Mouse (Mus musculus) limb, embryonic 11.5 days (tissue): ENCODE data around the gene Prkd2. TPM values are rescaled to one million over a fixed set of nuclear protein-coding genes. Genes with fewer than 3 reads are reported as not detected.
A peak's percentile ranks its signal among the peaks of the same experiment; 100 is the strongest.

ENCODE experiments used
- ATAC-seq: fragments of 200-750 bp; cut with Nextera tagmentation; 2 replicates; pipeline ENCODE4 v1.8.0; 2017; ENCODE audit warnings: low read depth; ENCODE audit not compliant: insufficient number of reproducible peaks, low FRiP score, low TSS enrichment
- DNase-seq: peaks from one replicate; pipeline ENCODE4 v3.0.0-alpha.2; 2015; ENCODE audit warnings: low spot score
- H3K27ac ChIP-seq: fragments of 300-500 bp; sonication (generic); replicated peaks from 2 replicates; pipeline ENCODE4 v1.5.1; 2014; ENCODE audit warnings: low read depth, mild to moderate bottlenecking, low read length
- H3K27me3 ChIP-seq: fragments of 300-500 bp; sonication (generic); 2 replicates; pipeline ENCODE4 v1.6.1; 2014; ENCODE audit warnings: mild to moderate bottlenecking, low read length, mixed read lengths; ENCODE audit not compliant: control insufficient read depth, insufficient read depth
- H3K36me3 ChIP-seq: fragments of 300-500 bp; sonication (generic); 2 replicates; pipeline ENCODE4 v1.6.1; 2014; ENCODE audit warnings: mild to moderate bottlenecking, low read length, moderate library complexity, mixed read lengths; ENCODE audit not compliant: control insufficient read depth, insufficient read depth
- H3K4me1 ChIP-seq: fragments of 300-500 bp; sonication (generic); 2 replicates; pipeline ENCODE4 v1.6.1; 2014; ENCODE audit warnings: low read length, mixed read lengths; ENCODE audit not compliant: control insufficient read depth, insufficient read depth
- H3K4me2 ChIP-seq: fragments of 300-500 bp; sonication (generic); 2 replicates; pipeline ENCODE4 v1.6.1; 2014; ENCODE audit warnings: low read depth, mild to moderate bottlenecking, moderate library complexity; ENCODE audit not compliant: severe bottlenecking
- H3K4me3 ChIP-seq: fragments of 300-500 bp; sonication (generic); 2 replicates; pipeline ENCODE4 v1.5.1; 2014; ENCODE audit warnings: low read depth, low read length
- H3K9ac ChIP-seq: fragments of 300-500 bp; sonication (generic); 2 replicates; pipeline ENCODE4 v1.6.1; 2014; ENCODE audit warnings: mild to moderate bottlenecking, low read length
- H3K9me3 ChIP-seq: fragments of 300-500 bp; sonication (generic); 2 replicates; pipeline ENCODE4 v1.6.1; 2016; ENCODE audit warnings: low read length; ENCODE audit not compliant: control insufficient read depth
- WGBS: fragments of 180-500 bp; shearing (Covaris S2); extraction: QIAGEN DNeasy Blood & Tissue Kit; methylation state at CpG from one replicate; pipeline ENCODE4 v1.1.7; 2014; 5-methylcytosine and 5-hydroxymethylcytosine counted together
- polyA plus RNA-seq: library from polyadenylated mRNA; unstranded; fragments of >200 nt; fragmentation: Nextera tagmentation; extraction: Ambion mirVana; gene quantifications from 2 replicates; pipeline ENCODE4 v1.2.1, GENCODE M21; 2014

The Prkd2 gene
- polyA plus RNA-seq, 1 experiment from 2014 or later = 16.6 TPM

DNA sequence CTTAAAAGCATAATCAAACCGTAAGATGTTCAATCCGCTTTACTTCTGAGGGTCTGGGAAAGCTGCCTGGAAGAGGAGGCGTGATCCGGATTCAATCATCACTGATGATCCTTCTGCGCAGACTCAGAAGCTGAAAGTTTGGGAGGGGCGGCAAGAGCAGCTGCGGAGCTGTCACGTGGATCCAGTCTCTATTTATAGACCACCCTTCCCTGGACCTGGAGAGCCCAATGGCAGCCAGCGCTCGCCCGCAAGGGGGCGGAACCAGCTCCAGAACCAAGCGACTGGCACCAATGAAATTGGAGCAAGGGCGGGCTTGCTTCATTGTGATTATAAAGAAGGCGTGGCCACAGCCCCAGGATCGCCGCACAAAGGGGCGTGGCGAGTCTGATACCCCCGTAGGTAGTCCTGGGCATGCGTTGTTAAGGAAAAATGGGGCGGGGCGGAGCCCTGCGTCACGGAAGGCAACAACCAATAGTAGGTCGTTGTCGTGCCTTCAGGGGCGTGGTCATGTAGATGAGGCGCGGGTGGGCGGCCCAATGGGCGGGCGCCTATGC lies 32.1 kb downstream of the Prkd2 start:
- H3K9me3 ChIP-seq = no peaks in the 10 kb centered on the region
- ATAC-seq = peak; percentile 93
- WGBS = under 1% methylated on average over 33 of the region's 33 CpGs
- peak overlapping the region; percentile 95 for H3K4me3 ChIP-seq
- peaks cover 10% of the 10 kb centered on the region for H3K4me1 ChIP-seq
- peaks cover 4% of the 10 kb centered on the region; the same call in 1 of the 2 replicates for H3K36me3 ChIP-seq
- H3K27me3 ChIP-seq = no peaks in the 10 kb centered on the region
- peak overlapping the region; percentile 71 for H3K4me2 ChIP-seq
- H3K9ac ChIP-seq = peak overlapping the region; percentile 44; the same call in 1 of the 2 replicates
- DNase-seq = peak; percentile 100
- H3K27ac ChIP-seq = peak overlapping the region; percentile 85

DNA sequence AGATGAGACGGTGACA lies 32.4 kb downstream of the Prkd2 start, which contains the start of gene Dact3:
TSS of gene Dact3 (plus strand) at position 8 of the 16 bp plus-strand sequence.
- peak within 1 kb of the TSS; percentile 95 for H3K4me3 ChIP-seq
- H3K27ac ChIP-seq = peak within 1 kb of the TSS; percentile 89
- WGBS = 8% methylated on average over 1 of the region's 1 CpGs
- H3K4me2 ChIP-seq = peak within 1 kb of the TSS; percentile 71
- peaks cover 4% of the 10 kb centered on the region; the same call in 1 of the 2 replicates for H3K36me3 ChIP-seq
- DNase-seq (no peak), ATAC-seq (no peak)
- peak within 1 kb of the TSS; percentile 70 for H3K9ac ChIP-seq
- no peaks in the 10 kb centered on the region for H3K27me3 ChIP-seq
- peaks cover 13% of the 10 kb centered on the region for H3K4me1 ChIP-seq
- no peaks in the 10 kb centered on the region for H3K9me3 ChIP-seq

DNA sequence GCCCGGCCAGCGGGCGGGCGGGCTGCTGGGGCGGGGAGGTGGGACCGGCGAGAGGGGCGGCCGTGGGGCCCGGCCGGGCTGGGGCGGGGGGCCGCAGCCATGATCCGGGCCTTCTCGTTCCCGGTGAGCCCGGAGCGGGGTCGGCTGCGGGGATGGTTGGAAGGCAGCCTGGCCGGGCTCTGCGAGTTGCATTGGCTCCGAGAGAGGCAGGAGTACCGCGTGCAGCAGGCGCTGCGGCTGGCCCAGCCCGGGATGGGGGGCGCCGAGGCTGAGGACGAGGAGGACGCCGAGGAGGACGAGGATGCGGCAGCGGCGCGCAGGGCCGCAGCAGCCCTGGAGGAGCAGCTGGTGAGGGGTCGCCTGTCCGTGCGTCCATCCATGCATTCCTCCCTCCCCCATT lies 32.6 kb downstream of the Prkd2 start:
- Histone ChIP-seq H3K4me3 (peak overlapping the region; percentile 95), H3K36me3 (peaks cover 4% of the 10 kb centered on the region; the same call in 1 of the 2 replicates), H3K4me2 (peak overlapping the region; percentile 71), H3K9me3 (no peaks in the 10 kb centered on the region), H3K27ac (peak overlapping the region; percentile 89), H3K4me1 (peaks cover 15% of the 10 kb centered on the region), H3K27me3 (no peaks in the 10 kb centered on the region), H3K9ac (peak overlapping the region; percentile 70)
- DNase-seq = no peak
- WGBS = under 1% methylated on average over 42 of the region's 42 CpGs
- ATAC-seq = no peak

DNA sequence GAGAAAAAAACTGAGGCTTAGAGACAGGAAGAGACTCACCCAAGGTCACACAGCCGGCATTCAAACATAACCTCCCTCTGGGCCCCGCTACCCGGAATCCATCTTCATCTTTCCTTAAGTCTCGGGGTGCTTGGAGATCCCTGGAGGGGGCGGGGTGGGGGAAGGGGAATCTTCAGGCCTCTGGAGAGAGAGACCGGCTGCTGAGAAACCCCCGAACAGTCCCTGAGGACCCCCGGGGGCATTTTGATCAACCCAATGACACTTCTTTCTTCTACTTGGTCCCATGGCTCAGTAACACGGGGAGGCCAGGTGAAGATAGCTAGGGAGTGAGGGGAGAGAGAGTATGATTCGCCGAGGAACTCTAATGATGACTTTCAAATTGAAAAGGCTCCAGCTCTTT lies 33.3 kb downstream of the Prkd2 start:
- Histone ChIP-seq H3K4me3 (peak overlapping the region; percentile 95), H3K36me3 (peaks cover 4% of the 10 kb centered on the region; the same call in 1 of the 2 replicates), H3K4me1 (peaks cover 22% of the 10 kb centered on the region), H3K9me3 (no peaks in the 10 kb centered on the region), H3K9ac (peak overlapping the region; percentile 70), H3K4me2 (peak overlapping the region; percentile 71), H3K27ac (peak overlapping the region; percentile 89), H3K27me3 (no peaks in the 10 kb centered on the region)
- 2% methylated on average over 11 of the region's 11 CpGs for WGBS
- DNase-seq (peak; percentile 49), ATAC-seq (no peak)

DNA sequence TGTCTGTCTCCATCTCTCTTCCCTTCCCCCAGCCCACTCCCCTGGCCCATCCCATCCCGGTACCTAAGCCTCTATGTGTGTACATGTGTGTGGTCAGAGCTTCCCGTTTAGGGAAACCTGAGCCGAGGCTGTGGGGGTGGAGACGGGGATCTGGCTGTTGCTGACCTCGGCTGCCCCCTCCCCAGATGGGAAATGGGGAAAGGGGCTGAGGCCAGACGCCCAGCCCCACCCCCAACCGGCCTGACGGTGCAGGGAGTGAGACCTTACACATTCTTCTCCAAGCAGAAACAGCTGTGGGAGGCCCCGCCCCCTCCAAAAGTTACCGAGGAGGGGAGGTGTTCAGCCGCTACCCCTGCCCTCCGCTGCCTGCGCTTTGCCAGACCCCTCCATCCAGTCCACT lies 33.9 kb downstream of the Prkd2 start:
- WGBS = 1% methylated on average over 13 of the region's 13 CpGs
- peak; percentile 77 for ATAC-seq
- peaks cover 23% of the 10 kb centered on the region for H3K4me1 ChIP-seq

DNA sequence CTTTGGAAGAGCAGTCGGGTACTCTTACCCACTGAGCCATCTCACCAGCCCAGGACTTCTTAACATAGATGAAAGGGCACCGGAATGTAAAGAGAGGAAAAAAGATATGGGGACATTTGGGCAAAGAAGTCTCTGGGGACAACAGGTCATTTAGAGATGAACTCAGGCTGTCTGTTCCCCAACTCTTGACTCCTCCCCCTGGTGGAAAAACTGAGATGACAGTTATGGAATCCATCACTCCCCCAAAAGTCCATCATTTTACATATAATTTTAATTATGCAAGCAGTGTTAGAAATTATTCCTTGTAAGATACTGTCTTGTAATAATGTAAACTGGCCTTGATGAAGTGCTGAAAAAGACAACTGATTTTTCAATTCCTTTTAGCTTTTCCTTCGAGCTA lies 35.0 kb downstream of the Prkd2 start:
- ATAC-seq (no peak), DNase-seq (no peak)
- H3K36me3 ChIP-seq = peaks cover 11% of the 10 kb centered on the region; the same call in 1 of the 2 replicates
- no peak overlapping the region; the same call in 1 of the 2 replicates for H3K27ac ChIP-seq
- H3K9ac ChIP-seq = no peak overlapping the region
- H3K9me3 ChIP-seq = no peaks in the 10 kb centered on the region; the same call in 1 of the 2 replicates
- no peak overlapping the region for H3K4me2 ChIP-seq
- H3K27me3 ChIP-seq = no peaks in the 10 kb centered on the region
- peaks cover 23% of the 10 kb centered on the region for H3K4me1 ChIP-seq
- 84% methylated on average over 3 of the region's 3 CpGs for WGBS
- no peak overlapping the region for H3K4me3 ChIP-seq

More for the DNA sequence above, 33.9 kb downstream of the Prkd2 start:
- DNase-seq = peak; percentile 98
- Histone ChIP-seq H3K27ac (peak overlapping the region; percentile 89), H3K9me3 (no peaks in the 10 kb centered on the region), H3K4me2 (peak overlapping the region; percentile 71), H3K9ac (peak overlapping the region; percentile 70), H3K4me3 (peak overlapping the region; percentile 95), H3K36me3 (peaks cover 10% of the 10 kb centered on the region; the same call in 1 of the 2 replicates), H3K27me3 (no peaks in the 10 kb centered on the region)

DNA sequence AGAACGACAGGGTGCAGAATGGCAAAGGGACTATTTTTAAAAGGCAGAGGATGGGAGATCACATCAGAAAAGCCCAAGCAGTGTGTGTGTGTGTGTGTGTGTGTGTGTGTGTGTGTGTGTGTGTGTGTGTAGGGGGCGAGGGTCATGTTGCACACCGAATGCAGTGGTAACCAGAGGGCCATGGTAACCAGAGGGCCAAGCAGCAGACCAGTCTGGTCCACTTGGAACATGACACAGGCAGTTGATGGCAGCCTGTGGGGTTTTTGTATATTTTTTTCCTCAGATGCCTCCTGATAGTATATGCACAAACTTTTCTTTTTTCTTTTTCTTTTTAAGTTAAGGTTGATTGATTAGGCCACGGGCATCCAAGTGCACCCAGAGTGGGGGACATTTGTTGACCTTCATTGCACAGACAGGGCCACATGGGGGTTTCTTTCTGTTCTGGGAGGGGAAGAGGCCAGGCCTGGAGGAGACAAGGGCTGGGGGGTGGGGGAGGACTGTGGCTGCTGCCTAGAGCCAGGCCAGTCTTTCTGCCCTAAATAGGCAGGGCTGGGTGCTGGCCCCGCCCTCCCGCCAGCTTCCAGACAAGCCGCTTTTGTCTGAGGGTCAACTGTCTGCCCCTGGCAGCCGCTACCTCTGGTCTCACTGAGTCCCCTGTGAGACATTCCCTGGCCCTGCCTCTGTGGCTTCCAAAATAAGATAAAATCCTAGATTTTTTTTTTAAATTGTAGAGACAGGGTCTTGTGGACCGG lies 37.3 kb downstream of the Prkd2 start:
- Histone ChIP-seq H3K27ac (peak overlapping the region; percentile 96), H3K27me3 (no peaks in the 10 kb centered on the region), H3K4me3 (peak overlapping the region; percentile 12; the same call in 1 of the 2 replicates), H3K4me1 (peaks cover 21% of the 10 kb centered on the region), H3K36me3 (peaks cover 25% of the 10 kb centered on the region), H3K9ac (peak overlapping the region; percentile 49), H3K9me3 (peaks cover 3% of the 10 kb centered on the region), H3K4me2 (peak overlapping the region; percentile 36; the same call in 1 of the 2 replicates)
- peak; percentile 29; the same call in 1 of the 2 replicates for ATAC-seq
- DNase-seq = peak; percentile 87
- 15% methylated on average over 9 of the region's 9 CpGs for WGBS

DNA sequence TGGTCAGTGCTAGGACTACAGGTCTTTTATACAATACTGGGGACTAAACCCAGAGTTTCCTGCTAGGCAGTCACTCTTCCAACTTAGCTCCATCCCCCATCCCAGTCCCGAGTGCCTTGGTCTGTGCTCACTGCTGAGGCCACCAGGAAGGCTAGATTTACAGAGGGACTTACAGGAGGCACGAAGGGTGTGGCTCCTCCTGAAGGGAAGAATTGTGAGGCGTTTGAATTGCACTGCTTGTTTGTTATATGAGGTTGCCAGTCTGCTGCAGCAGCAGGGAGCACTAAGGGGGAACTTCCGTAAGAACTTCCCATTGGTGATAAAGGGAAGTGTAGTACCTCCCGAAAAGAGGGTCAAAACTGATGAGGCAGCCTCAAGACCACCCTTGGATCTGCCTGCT lies 37.9 kb downstream of the Prkd2 start:
- DNase-seq (no peak), ATAC-seq (no peak)
- WGBS = 17% methylated on average over 5 of the region's 5 CpGs
- H3K4me2 ChIP-seq = peak overlapping the region; percentile 36; the same call in 1 of the 2 replicates
- peak overlapping the region; percentile 96 for H3K27ac ChIP-seq
- peaks cover 21% of the 10 kb centered on the region for H3K4me1 ChIP-seq
- peaks cover 32% of the 10 kb centered on the region for H3K36me3 ChIP-seq
- peak overlapping the region; percentile 12; the same call in 1 of the 2 replicates for H3K4me3 ChIP-seq
- no peaks in the 10 kb centered on the region for H3K27me3 ChIP-seq
- peak overlapping the region; percentile 49 for H3K9ac ChIP-seq
- H3K9me3 ChIP-seq = peaks cover 9% of the 10 kb centered on the region
